In genomic region chr1:191403074-191403473, GRCm38 (mm10) we compare ENCODE assay signal across 8 mouse cellular contexts. TPM values are rescaled to one million over a fixed set of nuclear protein-coding genes. Genes with fewer than 3 reads are reported as not detected.
DNase-seq lines count a peak whose midpoint lies in the region; ATAC-seq and TF ChIP-seq lines count a peak whose summit lies in the region.

Ppp2r5a (minus strand) TSS chr1:191403272.

- no peak for DNase-seq in layer of hippocampus, adult 2 months (ENCODE audit: low spot score in 2 of 2)
- DNase-seq in layer of hippocampus, adult 11-12 months (ENCODE audit: low spot score): no peak
- DNase-seq in adrenal gland, adult 2 months: no peak
- DNase-seq in gastrocnemius, adult 18-20 months (ENCODE audit: low spot score): no peak
- no peak for DNase-seq in embryo, embryonic 11 days
- no peak for DNase-seq in embryo, embryonic 10 days (ENCODE audit: low spot score)

- H3K4me3 ChIP-seq in layer of hippocampus, adult 2 months: no peak within 1 kb of the TSS
- no peak within 1 kb of the TSS for H3K4me3 ChIP-seq in intestine, embryonic 15.5 days (replicated peaks)

- H3K9me3 ChIP-seq in intestine, embryonic 15.5 days: no peaks in the 10 kb centered on the region

- H3K9ac ChIP-seq in intestine, embryonic 15.5 days: no peak within 1 kb of the TSS

- 47% methylated on average over 5 of the region's 5 CpGs for WGBS in intestine, embryonic 15.5 days

- ATAC-seq in intestine, embryonic 15.5 days: no peak
- ATAC-seq in megakaryocyte progenitor cell, adult 5-6 weeks (replicated peaks; ENCODE audit: poor library complexity): peak; percentile 62

- no peak within 1 kb of the TSS for H3K4me2 ChIP-seq in intestine, embryonic 15.5 days (replicated peaks)

- H3K36me3 ChIP-seq in intestine, embryonic 15.5 days: no peaks in the 10 kb centered on the region

- 0 out of 2 replicates have a peak, but pooled peaks cover 5% of the 10 kb centered on the region for H3K4me1 ChIP-seq in intestine, embryonic 15.5 days (replicated peaks)

- H3K27me3 ChIP-seq in intestine, embryonic 15.5 days (replicated peaks): no peaks in the 10 kb centered on the region

- TF ChIP-seq CTCF in layer of hippocampus, adult 2 months (conservative IDR thresholded peaks at IDR 0.05): no peak

- no peak within 1 kb of the TSS for H3K27ac ChIP-seq in layer of hippocampus, adult 2 months
- H3K27ac ChIP-seq in intestine, embryonic 15.5 days: no peak within 1 kb of the TSS

RNA-seq across cellular contexts. Expression of gene Ppp2r5a, which starts in this region (rescaled TPM):
- total RNA-seq in layer of hippocampus, adult 2 months (2021): 10 to 100 TPM; 68.6 to 73.2 TPM
- 100 to 1,000 TPM; 212 to 218 TPM for total RNA-seq in adrenal gland, adult 2 months (2021)
- 93.3 and 162 TPM in 2 replicates for polyA plus RNA-seq in adrenal gland, adult 2 months (2012; rRNA removed)
- 10 to 100 TPM; 66.2 to 76.8 TPM for total RNA-seq in gastrocnemius, adult 18-20 months (2021)
- polyA plus RNA-seq in intestine, embryonic 15.5 days (2015; fragmentation: Nextera tagmentation; extraction: Ambion mirVana): 23.7 and 27.0 TPM in 2 replicates
- 124 and 129 TPM in 2 replicates for total RNA-seq in megakaryocyte progenitor cell, adult 5-6 weeks (2015)
- 125 and 139 TPM in 2 replicates for total RNA-seq in megakaryocyte progenitor cell, adult 5-6 weeks (2017)
